Mouse (Mus musculus): ENCODE measurements around the gene Tha1.

- TF ChIP-seq MAX (IDR thresholded peaks at IDR 0.05), result no peak
- TF ChIP-seq CTCF (IDR thresholded peaks at IDR 0.05; ENCODE audit: control insufficient read depth, insufficient read depth, insufficient read length), result no peak
These were observed 1.1 kb upstream of the Tha1 start for GRCm38 (mm10) chr11:117874419-117874818.

Data from C2C12 (cell line).